Mouse (Mus musculus) kidney, postnatal 0 days (tissue): ENCODE measurements around the gene Rinl. TPM values are rescaled to one million over a fixed set of nuclear protein-coding genes. Genes with fewer than 3 reads are reported as not detected.
A peak's percentile ranks its signal among the peaks of the same experiment; 100 is the strongest.

Experiments
- ATAC-seq: fragments of 200-750 bp; cut with Nextera tagmentation; replicated peaks from 2 replicates; pipeline ENCODE4 v1.8.0; 2017; ENCODE audit warnings: low read depth, moderate number of reproducible peaks, moderate TSS enrichment, moderate library complexity; ENCODE audit not compliant: low FRiP score
- DNase-seq: peaks from one replicate; pipeline ENCODE4 v3.0.0-alpha.2; 2016; ENCODE audit warnings: low spot score
- H3K27ac ChIP-seq: fragments of 300-500 bp; sonication (generic); 2 replicates; pipeline ENCODE4 v1.5.1; 2014; ENCODE audit warnings: mild to moderate bottlenecking
- H3K27me3 ChIP-seq: fragments of 300-500 bp; sonication (generic); 2 replicates; pipeline ENCODE4 v1.6.1; 2014; ENCODE audit warnings: low read length, mixed read lengths; ENCODE audit not compliant: insufficient read depth
- H3K36me3 ChIP-seq: fragments of 300-500 bp; sonication (generic); 2 replicates; pipeline ENCODE4 v1.6.1; 2014; ENCODE audit warnings: low read length, mixed read lengths; ENCODE audit not compliant: insufficient read depth
- H3K4me1 ChIP-seq: fragments of 300-500 bp; sonication (generic); replicated peaks from 2 replicates; pipeline ENCODE4 v1.6.1; 2014; ENCODE audit warnings: antibody characterized with exemption, low read length, mixed read lengths; ENCODE audit not compliant: insufficient read depth
- H3K4me2 ChIP-seq: fragments of 300-500 bp; sonication (generic); 2 replicates; pipeline ENCODE4 v1.6.1; 2014; ENCODE audit warnings: mild to moderate bottlenecking, low read length, moderate library complexity, mixed read lengths
- H3K4me3 ChIP-seq: fragments of 300-500 bp; sonication (generic); replicated peaks from 2 replicates; pipeline ENCODE4 v1.5.1; 2014; ENCODE audit warnings: low read depth, low read length
- H3K9ac ChIP-seq: fragments of 300-500 bp; sonication (generic); 2 replicates; pipeline ENCODE4 v1.6.1; 2014; ENCODE audit warnings: low read depth, low read length
- H3K9me3 ChIP-seq: fragments of 300-500 bp; sonication (generic); replicated peaks from 2 replicates; pipeline ENCODE4 v1.6.1; 2016; ENCODE audit warnings: low read length, inconsistent platforms, mixed read lengths
- CTCF ChIP-seq: IDR thresholded peaks from 2 replicates; pipeline ENCODE4 v1.5.1; 2016; ENCODE audit warnings: antibody characterized with exemption, low read depth, mild to moderate bottlenecking, moderate library complexity
- WGBS: fragments of 180-500 bp; shearing (Covaris S2); extraction: QIAGEN DNeasy Blood & Tissue Kit; methylation state at CpG from one replicate; pipeline ENCODE4 v1.1.7; 2014; 5-methylcytosine and 5-hydroxymethylcytosine counted together
- polyA plus RNA-seq: library from polyadenylated mRNA; unstranded; fragments of >200 nt; fragmentation: Nextera tagmentation; extraction: Ambion mirVana; gene quantifications from 2 replicates; pipeline ENCODE4 v1.2.1, GENCODE M21; 2015

Gene Rinl
- polyA plus RNA-seq: 5.2 and 6.3 TPM in 2 replicates

DNA sequence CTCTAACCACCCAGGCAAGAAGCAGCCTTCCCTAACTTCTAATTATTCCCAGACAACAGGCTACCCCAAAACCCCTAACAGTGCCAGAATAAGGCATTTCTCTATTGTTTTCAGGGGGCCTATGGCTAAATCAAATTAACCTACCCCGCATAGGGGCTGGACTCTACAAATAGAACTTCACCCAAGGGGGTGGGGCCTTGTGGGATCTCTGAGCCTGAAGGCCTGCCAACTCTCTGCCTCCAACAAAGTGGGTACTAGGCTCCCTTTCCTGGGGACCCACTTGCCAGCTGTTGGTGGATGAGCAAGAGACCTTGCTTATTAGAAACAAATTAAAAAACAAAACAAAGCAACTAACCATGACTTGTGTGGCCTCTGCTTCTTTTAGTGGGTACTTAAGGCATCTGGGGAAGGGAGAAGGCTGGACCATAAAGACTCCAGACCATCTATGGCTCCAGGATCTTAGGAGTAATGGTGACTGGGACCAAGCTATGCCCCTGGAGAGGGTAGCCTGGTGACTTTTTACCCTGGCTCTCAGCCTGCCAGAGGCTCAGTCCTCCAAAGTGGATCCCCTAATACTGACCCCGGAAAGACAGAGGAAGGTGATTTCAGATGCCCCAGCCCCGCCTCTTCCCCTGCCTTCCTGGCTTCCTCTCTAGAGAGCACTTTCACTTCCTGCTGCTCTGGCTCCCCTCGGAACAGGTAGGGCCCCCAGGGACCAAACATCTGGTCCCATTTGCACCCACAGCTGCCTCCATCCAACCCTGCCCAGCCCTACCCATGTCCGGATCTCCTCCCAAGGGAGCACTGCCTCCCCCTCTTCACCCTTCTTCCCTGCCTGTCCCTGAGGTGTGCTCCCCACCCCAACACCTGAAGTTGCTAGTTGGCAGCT lies at the start of gene Rinl:
TSS of gene Rinl (plus strand) at position 663 of the 889 bp plus-strand sequence.
- H3K36me3 ChIP-seq: no peaks in the 10 kb centered on the region
- H3K4me2 ChIP-seq: no peak within 1 kb of the TSS
- H3K9ac ChIP-seq: no peak within 1 kb of the TSS
- no peak within 1 kb of the TSS for H3K4me3 ChIP-seq
- no peak for ATAC-seq
- WGBS: 67% methylated on average over 4 of the region's 5 CpGs
- H3K4me1 ChIP-seq: peaks cover 6% of the 10 kb centered on the region; the same call in 1 of the 2 replicates
- no peak for TF ChIP-seq CTCF
- no peaks in the 10 kb centered on the region for H3K27me3 ChIP-seq
- no peak for DNase-seq
- peak within 1 kb of the TSS; percentile 31 for H3K27ac ChIP-seq
- H3K9me3 ChIP-seq: no peaks in the 10 kb centered on the region

DNA sequence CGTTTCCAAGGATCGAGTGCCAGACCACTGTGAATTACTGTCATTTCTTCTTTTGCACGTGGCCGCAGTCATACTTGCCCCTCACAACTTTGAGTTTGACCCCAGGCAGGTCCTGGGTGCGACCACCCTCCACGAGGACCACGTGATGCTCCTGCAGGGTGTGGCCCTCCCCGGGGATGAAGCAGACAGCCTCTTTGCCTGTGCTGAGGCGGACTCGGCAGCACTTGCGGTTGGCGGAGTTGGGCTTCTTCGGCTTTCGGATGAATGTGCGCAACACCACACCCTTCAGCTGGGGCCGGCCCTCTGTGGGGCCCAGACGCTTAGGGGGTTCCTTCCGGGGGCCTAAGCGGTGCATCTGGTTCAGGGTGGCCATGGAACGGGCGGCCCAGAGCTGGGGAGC lies 48.9 kb upstream of the Rinl start:
- no peak overlapping the region for H3K27ac ChIP-seq
- DNase-seq: no peak
- H3K36me3 ChIP-seq: peaks cover 7% of the 10 kb centered on the region; the same call in 1 of the 2 replicates
- H3K4me1 ChIP-seq: 0 out of 2 replicates have a peak, but pooled peaks cover 3% of the 10 kb centered on the region
- no peaks in the 10 kb centered on the region for H3K27me3 ChIP-seq
- ATAC-seq: no peak
- no peaks in the 10 kb centered on the region for H3K9me3 ChIP-seq
- no peak for TF ChIP-seq CTCF
- no peak overlapping the region for H3K9ac ChIP-seq
- no peak overlapping the region for H3K4me3 ChIP-seq
- H3K4me2 ChIP-seq: no peak overlapping the region
- 94% methylated on average over 21 of the region's 21 CpGs for WGBS

DNA sequence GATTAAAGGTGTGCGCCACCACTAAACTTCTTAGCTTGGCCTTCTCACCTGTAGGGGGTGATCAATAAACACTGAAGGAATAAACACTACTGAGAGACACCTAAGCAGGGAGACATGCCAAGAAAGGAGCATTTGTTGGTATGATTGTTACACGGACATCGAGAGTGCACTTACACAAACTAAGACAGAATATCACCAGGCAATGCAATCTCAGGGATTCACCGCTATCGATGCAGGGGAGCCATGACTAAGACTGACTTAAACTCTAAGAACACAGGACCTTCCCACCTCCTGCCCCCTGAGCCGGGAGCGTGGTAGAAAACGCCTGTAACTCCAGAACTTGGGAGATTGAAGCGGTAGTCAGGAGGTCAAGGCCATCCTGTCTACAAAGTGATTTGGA lies 47.8 kb upstream of the Rinl start:
- Histone ChIP-seq H3K27me3 (no peaks in the 10 kb centered on the region), H3K27ac (peak overlapping the region; percentile 70), H3K36me3 (peaks cover 9% of the 10 kb centered on the region; the same call in 1 of the 2 replicates), H3K4me3 (peak overlapping the region; percentile 74), H3K4me2 (peak overlapping the region; percentile 82), H3K9ac (peak overlapping the region; percentile 74), H3K9me3 (no peaks in the 10 kb centered on the region), H3K4me1 (0 out of 2 replicates have a peak, but pooled peaks cover 3% of the 10 kb centered on the region)
- TF ChIP-seq CTCF: no peak
- ATAC-seq (no peak), DNase-seq (no peak)
- 26% methylated on average over 9 of the region's 9 CpGs for WGBS

DNA sequence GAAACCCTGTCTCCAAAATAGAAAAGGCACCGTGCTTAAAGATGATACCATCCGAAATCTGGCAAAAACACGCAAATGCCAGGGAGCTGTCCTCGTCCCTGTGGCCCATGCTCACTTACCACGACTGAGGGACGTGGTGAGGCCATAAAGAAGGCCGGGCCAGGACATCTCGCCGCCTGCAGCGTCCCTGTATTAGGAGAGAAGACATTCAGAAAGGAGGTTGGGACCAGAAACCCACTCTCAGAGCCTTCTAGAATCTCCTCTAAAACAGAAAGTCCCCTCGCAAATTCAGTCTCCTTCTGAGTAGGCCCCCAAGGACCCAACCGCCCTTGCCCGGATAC lies 47.4 kb upstream of the Rinl start:
- H3K9me3 ChIP-seq: no peaks in the 10 kb centered on the region
- H3K4me1 ChIP-seq: 0 out of 2 replicates have a peak, but pooled peaks cover 3% of the 10 kb centered on the region
- under 1% methylated on average over 13 of the region's 13 CpGs for WGBS
- H3K36me3 ChIP-seq: peaks cover 9% of the 10 kb centered on the region; the same call in 1 of the 2 replicates
- H3K4me2 ChIP-seq: peak overlapping the region; percentile 82
- peak overlapping the region; percentile 74 for H3K4me3 ChIP-seq
- H3K9ac ChIP-seq: peak overlapping the region; percentile 74
- no peak for TF ChIP-seq CTCF
- ATAC-seq (peak; percentile 11; the same call in 1 of the 2 replicates), DNase-seq (no peak)
- peak overlapping the region; percentile 70 for H3K27ac ChIP-seq
- H3K27me3 ChIP-seq: no peaks in the 10 kb centered on the region

GRCm38 (mm10) chr7:28741709-28742438 lies 46.9 kb upstream of the Rinl start, which contains the start of the genes Mrps12 and Sars2:
Gene Mrps12, minus strand, starts transcription at chr7:28741820.
Gene Sars2, plus strand, starts transcription at chr7:28741992.
- H3K9ac ChIP-seq: peak within 1 kb of the TSS; percentile 74
- peak; percentile 94 for TF ChIP-seq CTCF
- H3K4me2 ChIP-seq: peak within 1 kb of the TSS; percentile 82
- H3K27ac ChIP-seq: peak within 1 kb of the TSS; percentile 85
- DNase-seq (peak; percentile 100), ATAC-seq (peak; percentile 97)
- 0 out of 2 replicates have a peak, but pooled peaks cover 3% of the 10 kb centered on the region for H3K4me1 ChIP-seq
- H3K36me3 ChIP-seq: peaks cover 13% of the 10 kb centered on the region; the same call in 1 of the 2 replicates
- H3K9me3 ChIP-seq: no peaks in the 10 kb centered on the region
- no peaks in the 10 kb centered on the region for H3K27me3 ChIP-seq
- under 1% methylated on average over 39 of the region's 39 CpGs for WGBS
- H3K4me3 ChIP-seq: peak within 1 kb of the TSS; percentile 74

GRCm38 (mm10) chr7:28749935-28750334 lies 38.8 kb upstream of the Rinl start:
- Histone ChIP-seq H3K27ac (no peak overlapping the region), H3K36me3 (0 out of 2 replicates have a peak, but pooled peaks cover 6% of the 10 kb centered on the region), H3K9ac (no peak overlapping the region), H3K27me3 (no peaks in the 10 kb centered on the region), H3K9me3 (no peaks in the 10 kb centered on the region), H3K4me1 (no peaks in the 10 kb centered on the region), H3K4me2 (no peak overlapping the region), H3K4me3 (no peak overlapping the region)
- TF ChIP-seq CTCF: no peak
- WGBS: 92% methylated on average over 7 of the region's 7 CpGs
- no peak for ATAC-seq
- DNase-seq: no peak
